Mouse (Mus musculus): ENCODE data around the gene Ism1. TPM values are rescaled to one million over a fixed set of nuclear protein-coding genes. Genes with fewer than 3 reads are reported as not detected.
A peak's percentile ranks its signal among the peaks of the same experiment; 100 is the strongest.

The Ism1 gene
- polyA plus RNA-seq (2015; fragmentation: Nextera tagmentation; extraction: Ambion mirVana), result 11.4 and 11.5 TPM in 2 replicates

DNA sequence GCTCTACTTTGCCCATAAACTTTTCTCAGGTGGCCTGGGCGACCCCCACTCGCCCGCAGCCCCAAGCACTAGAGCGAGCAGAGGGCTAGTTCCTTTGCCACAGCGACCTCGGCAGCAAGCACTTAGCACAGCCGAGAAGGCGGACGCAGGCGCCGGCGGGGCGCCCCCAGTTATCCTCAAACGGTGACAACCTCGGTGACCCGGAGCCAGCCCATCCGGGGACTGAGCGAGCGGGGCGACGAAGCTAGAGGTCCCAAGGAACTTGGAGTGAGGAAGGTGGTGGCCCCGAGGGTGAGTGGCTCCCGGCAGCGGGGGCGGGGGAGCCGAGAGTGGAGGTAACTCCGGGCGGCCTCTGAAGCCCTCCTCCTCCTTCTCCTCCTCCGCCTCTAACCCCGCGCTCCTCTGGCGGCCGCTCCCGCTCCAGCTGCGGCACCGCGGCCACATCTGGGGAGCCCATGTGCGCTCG is at the start of gene Ism1:
Gene Ism1, plus strand, starts transcription at position 370 of the 466 bp plus-strand sequence.
- peak; percentile 39 for ATAC-seq (ENCODE audit: low read depth)
- under 1% methylated on average over 28 of the region's 39 CpGs for WGBS
- Histone ChIP-seq H3K27me3 (ENCODE audit: control insufficient read depth, insufficient read depth, low read depth, low read length) (no peaks in the 10 kb centered on the region), H3K27ac (ENCODE audit: low read length) (peak within 1 kb of the TSS; percentile 92), H3K9ac (ENCODE audit: low read length) (peak within 1 kb of the TSS; percentile 95), H3K9me3 (ENCODE audit: control insufficient read depth, low read length) (no peaks in the 10 kb centered on the region), H3K4me3 (ENCODE audit: low read length) (peak within 1 kb of the TSS; percentile 94), H3K4me2 (ENCODE audit: low read depth, low read length) (peak within 1 kb of the TSS; percentile 66), H3K4me1 (replicated peaks; ENCODE audit: control insufficient read depth, insufficient read depth, low read length) (peaks cover 10% of the 10 kb centered on the region), H3K36me3 (ENCODE audit: control insufficient read depth, insufficient read depth, low read length) (no peaks in the 10 kb centered on the region)

DNA sequence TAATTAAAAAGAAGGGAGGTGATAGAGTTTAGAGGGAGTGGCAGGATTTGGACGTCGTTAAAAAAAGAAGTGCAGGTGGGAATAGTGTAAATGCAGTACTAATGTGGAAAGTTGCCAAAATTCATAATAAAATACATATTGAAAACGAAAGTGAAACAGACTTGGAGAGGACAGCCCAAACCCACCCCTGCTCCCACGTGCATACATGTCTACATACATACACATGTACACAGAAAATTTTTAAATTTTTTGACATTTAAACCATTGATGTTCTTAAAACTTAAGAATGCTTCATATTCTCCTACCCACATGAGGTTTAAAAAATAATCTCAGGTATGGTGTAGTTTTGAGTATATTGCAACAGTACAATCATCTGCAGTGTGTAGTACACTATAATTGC is 49.2 kb upstream of the Ism1 start:
- ATAC-seq (ENCODE audit: low read depth), result no peak
- H3K36me3 ChIP-seq (ENCODE audit: control insufficient read depth, insufficient read depth, low read length), result no peaks in the 10 kb centered on the region
- no peak overlapping the region for H3K27ac ChIP-seq (ENCODE audit: low read length)
- 58% methylated on average over 4 of the region's 4 CpGs for WGBS
- H3K4me2 ChIP-seq (ENCODE audit: low read depth, low read length), result no peak overlapping the region
- H3K4me3 ChIP-seq (ENCODE audit: low read length), result no peak overlapping the region
- no peaks in the 10 kb centered on the region for H3K9me3 ChIP-seq (ENCODE audit: control insufficient read depth, low read length)
- H3K4me1 ChIP-seq (replicated peaks; ENCODE audit: control insufficient read depth, insufficient read depth, low read length), result no peaks in the 10 kb centered on the region
- no peak overlapping the region for H3K9ac ChIP-seq (ENCODE audit: low read length)
- no peaks in the 10 kb centered on the region for H3K27me3 ChIP-seq (ENCODE audit: control insufficient read depth, insufficient read depth, low read depth, low read length)

DNA sequence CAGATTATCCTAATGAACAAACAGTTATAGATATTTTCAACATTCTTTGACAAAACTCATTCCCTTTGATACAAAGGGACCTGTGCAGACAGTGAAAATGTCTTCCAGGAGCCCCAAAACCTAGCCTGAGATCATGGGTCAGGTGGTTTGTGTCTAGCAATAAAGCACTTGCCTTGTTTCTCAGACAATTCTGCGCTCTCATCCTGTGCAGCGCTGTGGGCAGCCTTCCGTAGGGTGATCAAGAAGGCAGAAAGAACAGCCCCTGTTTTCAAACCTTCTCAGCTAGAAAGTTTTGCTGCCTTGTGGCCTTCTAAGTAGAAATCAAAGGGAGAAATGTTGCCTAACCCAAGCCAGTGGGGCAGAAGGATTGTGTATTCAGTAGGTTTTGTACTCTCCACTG is 48.3 kb upstream of the Ism1 start:
- 89% methylated on average over 3 of the region's 3 CpGs for WGBS
- Histone ChIP-seq H3K27me3 (ENCODE audit: control insufficient read depth, insufficient read depth, low read depth, low read length) (no peaks in the 10 kb centered on the region), H3K27ac (ENCODE audit: low read length) (no peak overlapping the region), H3K4me1 (replicated peaks; ENCODE audit: control insufficient read depth, insufficient read depth, low read length) (no peaks in the 10 kb centered on the region), H3K9me3 (ENCODE audit: control insufficient read depth, low read length) (no peaks in the 10 kb centered on the region), H3K9ac (ENCODE audit: low read length) (no peak overlapping the region), H3K4me3 (ENCODE audit: low read length) (no peak overlapping the region), H3K36me3 (ENCODE audit: control insufficient read depth, insufficient read depth, low read length) (no peaks in the 10 kb centered on the region), H3K4me2 (ENCODE audit: low read depth, low read length) (no peak overlapping the region)
- no peak for ATAC-seq (ENCODE audit: low read depth)

DNA sequence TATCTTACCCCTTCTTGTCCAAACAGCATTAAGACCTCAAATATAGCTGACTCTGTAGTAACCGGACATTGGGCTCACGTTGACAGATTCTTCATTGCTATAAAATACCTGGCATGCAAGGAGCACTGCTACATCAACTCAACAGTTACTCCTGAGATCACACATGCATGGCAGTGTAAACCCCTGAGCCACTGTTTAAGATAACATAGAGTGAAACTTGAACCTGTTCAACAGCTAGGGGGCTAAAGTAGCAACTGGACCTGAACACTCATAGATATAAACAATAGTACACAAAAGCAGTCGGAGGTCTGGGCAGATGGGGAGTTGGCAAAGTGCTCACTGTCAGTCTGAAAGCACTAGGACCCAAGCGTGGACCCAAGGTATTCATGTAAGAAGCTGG is 43.5 kb upstream of the Ism1 start:
- Histone ChIP-seq H3K4me2 (ENCODE audit: low read depth, low read length) (0 out of 2 replicates have a peak overlapping the region, but pooled peaks have one; percentile 7), H3K27ac (ENCODE audit: low read length) (no peak overlapping the region), H3K4me3 (ENCODE audit: low read length) (no peak overlapping the region), H3K9me3 (ENCODE audit: control insufficient read depth, low read length) (no peaks in the 10 kb centered on the region), H3K9ac (ENCODE audit: low read length) (no peak overlapping the region), H3K27me3 (ENCODE audit: control insufficient read depth, insufficient read depth, low read depth, low read length) (no peaks in the 10 kb centered on the region), H3K4me1 (replicated peaks; ENCODE audit: control insufficient read depth, insufficient read depth, low read length) (no peaks in the 10 kb centered on the region; the same call in 1 of the 2 replicates), H3K36me3 (ENCODE audit: control insufficient read depth, insufficient read depth, low read length) (no peaks in the 10 kb centered on the region)
- ATAC-seq (ENCODE audit: low read depth), result no peak
- WGBS, result 32% methylated on average over 4 of the region's 4 CpGs

DNA sequence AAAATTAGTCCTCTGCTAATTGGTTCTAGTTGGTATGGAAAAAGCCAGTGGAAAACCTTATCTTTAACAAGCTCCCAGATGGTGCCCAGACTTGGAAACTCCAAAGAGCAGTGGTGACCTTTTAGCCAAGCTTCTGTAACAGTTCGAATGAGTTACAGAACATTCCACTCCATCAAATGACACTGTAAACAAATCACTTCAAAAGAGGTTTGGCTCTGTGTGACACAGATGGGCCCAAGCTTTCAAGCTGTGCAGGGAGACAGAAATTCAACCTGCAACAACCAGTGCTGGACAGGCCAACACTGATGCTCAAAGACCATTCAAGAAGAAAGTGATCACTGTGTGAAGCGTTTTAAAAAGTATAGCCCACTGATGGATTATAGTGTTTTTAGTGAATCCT is 40.1 kb upstream of the Ism1 start:
- Histone ChIP-seq H3K4me3 (ENCODE audit: low read length) (no peak overlapping the region), H3K9ac (ENCODE audit: low read length) (no peak overlapping the region), H3K27ac (ENCODE audit: low read length) (no peak overlapping the region), H3K4me2 (ENCODE audit: low read depth, low read length) (no peak overlapping the region), H3K27me3 (ENCODE audit: control insufficient read depth, insufficient read depth, low read depth, low read length) (no peaks in the 10 kb centered on the region), H3K4me1 (replicated peaks; ENCODE audit: control insufficient read depth, insufficient read depth, low read length) (peaks cover 7% of the 10 kb centered on the region; the same call in 1 of the 2 replicates), H3K9me3 (ENCODE audit: control insufficient read depth, low read length) (no peaks in the 10 kb centered on the region), H3K36me3 (ENCODE audit: control insufficient read depth, insufficient read depth, low read length) (no peaks in the 10 kb centered on the region)
- WGBS, result 15% methylated on average over 2 of the region's 2 CpGs
- ATAC-seq (ENCODE audit: low read depth), result 0 out of 2 replicates have a peak, but pooled peaks have one; percentile 23

DNA sequence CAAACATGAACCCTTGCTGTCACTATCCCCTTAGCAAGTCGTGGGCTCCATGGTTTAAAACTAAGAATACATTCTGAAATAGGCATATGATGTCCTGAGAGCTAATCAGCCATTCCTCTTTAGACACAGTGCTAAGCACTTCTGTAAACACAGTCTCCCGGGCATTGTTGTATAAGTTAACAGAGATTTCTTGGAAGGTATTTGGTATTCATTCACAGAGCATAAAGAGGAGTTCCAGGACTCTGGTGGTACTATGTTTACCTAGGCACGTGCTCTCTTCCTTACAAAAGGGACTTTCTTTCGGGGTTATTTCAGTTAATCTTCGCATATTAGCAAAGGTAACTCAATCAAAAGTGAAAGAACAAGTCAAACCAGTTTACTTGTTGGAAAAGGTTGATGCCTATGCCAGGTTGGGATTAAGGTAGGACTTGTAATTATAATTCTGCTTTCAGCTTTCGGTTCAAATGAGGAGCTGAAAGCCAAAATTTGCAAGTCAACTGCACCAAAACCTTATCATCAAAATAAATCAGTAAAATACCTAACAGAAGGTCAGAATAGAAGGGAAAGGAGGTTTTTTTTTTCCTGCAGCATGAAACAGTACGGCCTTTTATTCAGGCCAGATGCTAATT is 36.1 kb upstream of the Ism1 start:
- Histone ChIP-seq H3K9me3 (ENCODE audit: control insufficient read depth, low read length) (no peaks in the 10 kb centered on the region), H3K36me3 (ENCODE audit: control insufficient read depth, insufficient read depth, low read length) (no peaks in the 10 kb centered on the region), H3K4me1 (replicated peaks; ENCODE audit: control insufficient read depth, insufficient read depth, low read length) (peaks cover 7% of the 10 kb centered on the region; the same call in 1 of the 2 replicates), H3K4me2 (ENCODE audit: low read depth, low read length) (peak overlapping the region; percentile 14; the same call in 1 of the 2 replicates), H3K27ac (ENCODE audit: low read length) (no peak overlapping the region), H3K9ac (ENCODE audit: low read length) (no peak overlapping the region), H3K4me3 (ENCODE audit: low read length) (no peak overlapping the region), H3K27me3 (ENCODE audit: control insufficient read depth, insufficient read depth, low read depth, low read length) (no peaks in the 10 kb centered on the region)
- ATAC-seq (ENCODE audit: low read depth), result peak; percentile 79
- 41% methylated on average over 7 of the region's 7 CpGs for WGBS

DNA sequence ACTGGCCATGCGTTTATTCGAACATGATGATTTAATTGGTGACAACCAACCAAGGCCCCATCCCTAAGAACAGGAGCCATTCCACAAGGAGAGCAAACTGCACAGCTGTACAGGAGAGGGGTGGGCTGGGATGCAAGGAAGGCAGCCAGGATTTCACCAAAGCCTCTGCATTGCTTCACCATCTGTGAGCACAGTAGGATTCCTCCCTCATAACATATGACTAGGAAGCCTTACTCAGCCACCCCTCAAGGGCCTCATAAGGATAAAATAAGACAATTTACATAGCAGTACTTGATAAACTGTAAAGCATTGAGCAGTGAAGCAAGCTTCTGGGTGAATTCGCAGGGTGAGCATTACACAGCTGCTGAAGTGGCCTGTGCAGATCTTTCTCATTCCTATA is 28.5 kb upstream of the Ism1 start:
- Histone ChIP-seq H3K4me2 (ENCODE audit: low read depth, low read length) (no peak overlapping the region), H3K9me3 (ENCODE audit: control insufficient read depth, low read length) (no peaks in the 10 kb centered on the region), H3K27ac (ENCODE audit: low read length) (no peak overlapping the region), H3K4me3 (ENCODE audit: low read length) (no peak overlapping the region), H3K4me1 (replicated peaks; ENCODE audit: control insufficient read depth, insufficient read depth, low read length) (0 out of 2 replicates have a peak, but pooled peaks cover 2% of the 10 kb centered on the region), H3K27me3 (ENCODE audit: control insufficient read depth, insufficient read depth, low read depth, low read length) (no peaks in the 10 kb centered on the region), H3K9ac (ENCODE audit: low read length) (no peak overlapping the region), H3K36me3 (ENCODE audit: control insufficient read depth, insufficient read depth, low read length) (no peaks in the 10 kb centered on the region)
- 72% methylated on average over 3 of the region's 3 CpGs for WGBS
- no peak for ATAC-seq (ENCODE audit: low read depth)

DNA sequence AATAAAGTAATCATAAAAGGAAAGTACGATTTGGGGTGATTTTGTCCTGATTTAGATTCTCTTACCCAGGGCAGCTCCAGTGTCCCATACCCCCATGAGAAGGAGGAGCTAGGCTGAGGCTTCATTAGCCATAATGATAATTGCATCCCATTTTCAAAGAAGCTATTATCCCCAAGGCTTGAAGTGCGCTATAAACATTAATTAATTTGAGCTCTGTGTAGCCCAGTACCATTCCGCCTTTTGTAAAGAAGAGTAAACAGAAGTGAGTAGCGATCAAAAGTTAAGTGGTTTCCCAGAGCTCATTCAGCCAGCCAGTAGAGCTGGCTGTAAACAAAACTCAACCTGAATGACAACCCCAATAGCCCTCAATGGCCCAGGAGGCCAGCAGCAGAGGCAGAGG is 21.2 kb upstream of the Ism1 start:
- H3K9ac ChIP-seq (ENCODE audit: low read length), result no peak overlapping the region
- H3K9me3 ChIP-seq (ENCODE audit: control insufficient read depth, low read length), result no peaks in the 10 kb centered on the region
- no peak overlapping the region for H3K27ac ChIP-seq (ENCODE audit: low read length)
- H3K4me2 ChIP-seq (ENCODE audit: low read depth, low read length), result no peak overlapping the region; the same call in 1 of the 2 replicates
- H3K36me3 ChIP-seq (ENCODE audit: control insufficient read depth, insufficient read depth, low read length), result no peaks in the 10 kb centered on the region
- peaks cover 3% of the 10 kb centered on the region; the same call in 1 of the 2 replicates for H3K4me1 ChIP-seq (replicated peaks; ENCODE audit: control insufficient read depth, insufficient read depth, low read length)
- ATAC-seq (ENCODE audit: low read depth), result no peak
- H3K4me3 ChIP-seq (ENCODE audit: low read length), result no peak overlapping the region
- no peaks in the 10 kb centered on the region for H3K27me3 ChIP-seq (ENCODE audit: control insufficient read depth, insufficient read depth, low read depth, low read length)
- WGBS, result 36% methylated on average over 4 of the region's 4 CpGs

DNA sequence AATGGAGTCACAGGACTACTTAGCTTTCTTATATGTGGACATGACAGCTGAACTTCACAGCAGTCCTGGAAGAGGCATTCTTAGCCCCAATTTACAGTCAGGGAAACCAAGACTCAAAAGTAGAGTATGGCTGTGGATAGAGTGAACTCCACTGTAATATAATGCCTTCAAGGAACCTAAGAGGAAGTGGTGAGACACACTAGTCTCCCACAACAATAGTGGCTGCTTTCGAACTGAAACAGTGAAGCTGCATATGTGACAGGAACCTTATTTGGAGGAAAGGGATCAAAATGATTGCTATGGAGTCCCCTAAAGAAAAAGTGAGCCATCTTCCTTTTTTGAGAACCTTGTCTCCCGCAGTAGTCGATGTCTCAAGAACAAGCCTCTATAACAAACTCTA is 6.1 kb upstream of the Ism1 start:
- Histone ChIP-seq H3K36me3 (ENCODE audit: control insufficient read depth, insufficient read depth, low read length) (no peaks in the 10 kb centered on the region), H3K9me3 (ENCODE audit: control insufficient read depth, low read length) (no peaks in the 10 kb centered on the region), H3K27me3 (ENCODE audit: control insufficient read depth, insufficient read depth, low read depth, low read length) (no peaks in the 10 kb centered on the region), H3K9ac (ENCODE audit: low read length) (no peak overlapping the region), H3K4me2 (ENCODE audit: low read depth, low read length) (no peak overlapping the region), H3K4me1 (replicated peaks; ENCODE audit: control insufficient read depth, insufficient read depth, low read length) (peaks cover 6% of the 10 kb centered on the region), H3K4me3 (ENCODE audit: low read length) (no peak overlapping the region), H3K27ac (ENCODE audit: low read length) (no peak overlapping the region)
- ATAC-seq (ENCODE audit: low read depth), result no peak
- WGBS, result 80% methylated on average over 3 of the region's 3 CpGs
